Mouse (Mus musculus) small intestine, adult 2 months (tissue): ENCODE data around the gene Lhfpl5.

Source experiments
- CTCF ChIP-seq: fragments of 200-500 bp; IDR thresholded peaks from 2 replicates; pipeline ENCODE4 v1.5.1; 2012; ENCODE audit warnings: low read depth, mild to moderate bottlenecking, control low read depth, inconsistent platforms, low read length, moderate library complexity, mixed read lengths; ENCODE audit not compliant: insufficient replicate concordance, insufficient read length; ENCODE audit errors: extremely low read depth
- POLR2A ChIP-seq: fragments of 200-500 bp; IDR thresholded peaks from 2 replicates; pipeline ENCODE4 v1.6.1; 2012; ENCODE audit warnings: low read depth, mild to moderate bottlenecking, control low read depth, inconsistent platforms, low read length, moderate library complexity

DNA sequence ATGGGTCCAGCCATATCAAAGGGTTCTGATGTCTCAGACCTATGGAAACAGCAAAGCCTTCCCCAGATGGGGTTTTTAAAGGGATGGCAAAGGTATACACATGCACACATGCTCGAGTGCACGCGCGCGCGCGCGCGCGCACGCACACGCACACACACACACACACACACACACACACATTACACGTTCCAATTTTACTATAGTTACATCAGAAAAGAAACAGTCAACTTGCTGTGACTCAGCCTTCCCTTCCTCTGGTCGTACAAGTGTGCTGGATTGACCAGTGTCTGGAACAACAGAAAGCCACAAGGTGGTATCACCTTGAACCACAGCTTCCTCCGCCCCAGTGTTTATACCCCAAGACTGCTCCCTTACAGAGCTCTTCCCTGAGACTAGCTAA, 49.9 kb downstream of the Lhfpl5 start:
- TF ChIP-seq CTCF (no peak), POLR2A (no peak)
